Mouse (Mus musculus): Measurements from ENCODE around the gene Susd6.

Gene Susd6

GRCm38 (mm10) chr12:80857636-80858293 is 67.5 kb downstream of the Susd6 start:
- no peak for TF ChIP-seq GATA4 (IDR thresholded peaks at IDR 0.05; ENCODE audit: insufficient replicate concordance, low read length)

GRCm38 (mm10) chr12:80858307-80858706 is 68.0 kb downstream of the Susd6 start:
- no peak for TF ChIP-seq GATA4 (IDR thresholded peaks at IDR 0.05; ENCODE audit: insufficient replicate concordance, low read length)

DNA sequence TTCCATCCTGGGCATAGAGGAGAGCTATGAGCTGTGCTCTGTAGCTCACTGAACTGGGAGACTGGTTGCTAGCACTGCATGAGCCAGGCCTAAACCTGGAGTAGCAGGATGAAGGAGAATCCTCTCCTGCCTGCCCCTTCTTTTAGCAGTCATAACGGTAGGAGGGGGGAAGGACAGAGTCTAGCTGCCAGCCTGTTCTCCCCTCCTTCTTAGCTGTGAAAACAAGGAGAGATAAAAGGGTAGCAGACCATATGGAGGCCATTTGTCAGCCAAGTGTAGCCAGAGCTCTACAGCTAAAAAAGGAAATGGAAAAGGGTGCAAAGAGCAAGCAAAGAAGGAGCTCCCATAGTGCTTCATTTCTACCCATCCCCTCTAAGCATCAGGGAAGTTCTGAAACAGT is 71.6 kb downstream of the Susd6 start:
- no peak for TF ChIP-seq GATA4 (IDR thresholded peaks at IDR 0.05; ENCODE audit: insufficient replicate concordance, low read length)

DNA sequence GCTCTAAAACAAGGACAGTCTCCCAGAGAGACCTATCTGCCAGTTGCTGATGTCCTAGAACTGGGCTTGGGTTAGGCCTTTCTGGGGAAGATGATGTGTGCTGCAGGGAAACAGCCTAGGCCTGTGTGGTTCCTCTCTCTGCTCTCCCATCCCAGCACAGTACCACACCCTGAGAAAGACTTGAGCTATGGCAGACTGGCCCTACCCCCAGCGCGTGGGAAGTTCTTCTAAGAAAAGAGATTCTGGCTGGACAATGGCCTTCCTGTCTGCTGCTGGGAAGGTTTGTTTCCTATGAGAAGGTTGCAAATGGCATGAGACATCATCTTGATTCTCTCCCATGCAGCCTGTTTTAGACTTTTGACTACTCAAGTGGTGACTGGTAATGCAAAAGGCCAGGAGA is 73.1 kb downstream of the Susd6 start:
- TF ChIP-seq GATA4 (IDR thresholded peaks at IDR 0.05; ENCODE audit: insufficient replicate concordance, low read length), result no peak

- no peak for TF ChIP-seq GATA4 (IDR thresholded peaks at IDR 0.05; ENCODE audit: insufficient replicate concordance, low read length)
Observed at GRCm38 (mm10) chr12:80865175-80865574, 74.9 kb downstream of the Susd6 start.

DNA sequence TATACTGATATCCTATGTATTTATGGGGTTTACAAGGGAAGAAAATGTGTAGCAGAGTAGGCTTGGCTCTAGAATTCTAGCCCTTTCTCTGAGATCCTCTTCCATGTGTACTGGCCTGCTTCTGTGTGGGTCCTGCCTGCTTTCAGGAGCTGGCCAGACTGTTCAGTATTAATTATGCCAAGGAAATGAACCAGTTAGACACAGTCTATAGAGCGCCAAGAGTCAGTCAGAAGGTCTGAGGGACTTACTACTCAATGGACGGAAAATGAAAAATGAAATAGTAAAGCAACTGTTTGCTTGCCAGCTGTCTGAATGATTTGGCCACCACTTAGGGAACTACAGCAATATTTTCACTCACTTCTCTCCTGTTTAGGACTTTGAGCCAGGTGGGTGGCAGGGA is 75.7 kb downstream of the Susd6 start:
- TF ChIP-seq GATA4 (IDR thresholded peaks at IDR 0.05; ENCODE audit: insufficient replicate concordance, low read length), result no peak

DNA sequence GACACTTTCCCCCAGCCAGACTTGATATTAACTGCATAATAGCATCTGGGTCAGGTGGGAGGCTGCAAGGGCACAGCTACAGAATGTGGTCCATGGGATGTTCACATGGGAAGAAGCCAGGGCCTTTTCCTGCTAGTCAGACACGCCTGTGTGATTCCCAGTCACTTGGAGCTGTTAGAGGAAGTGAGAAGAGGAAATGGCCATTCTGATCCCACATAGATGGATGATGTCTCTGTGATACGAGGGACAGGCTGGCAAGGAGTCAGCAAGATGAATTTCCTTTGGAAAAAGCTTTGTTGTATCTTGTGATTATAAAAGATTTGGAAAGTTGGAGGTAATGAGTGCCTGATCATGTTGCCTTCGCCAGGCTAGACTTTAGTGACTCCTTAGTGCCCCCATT is 76.8 kb downstream of the Susd6 start:
- TF ChIP-seq GATA4 (IDR thresholded peaks at IDR 0.05; ENCODE audit: insufficient replicate concordance, low read length), result peak; percentile 68; the same call in 1 of the 2 replicates

DNA sequence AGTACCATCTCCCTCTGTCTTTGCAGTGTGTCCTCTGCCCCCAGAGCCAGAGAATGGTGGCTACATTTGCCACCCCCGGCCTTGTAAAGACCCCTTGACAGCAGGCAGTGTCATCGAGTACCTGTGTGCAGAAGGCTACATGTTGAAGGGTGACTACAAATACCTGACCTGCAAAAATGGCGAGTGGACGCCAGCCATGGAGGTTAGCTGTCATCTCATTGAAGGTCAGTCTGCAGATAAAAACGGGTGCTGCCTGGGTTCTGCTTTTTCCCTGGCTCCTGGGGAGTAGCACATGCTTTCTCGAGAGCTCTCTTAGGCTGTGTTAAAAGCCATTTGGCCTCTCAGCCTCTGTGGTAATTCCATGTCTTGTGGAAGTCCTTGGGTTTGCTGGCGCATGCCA is 78.1 kb downstream of the Susd6 start:
- no peak for TF ChIP-seq GATA4 (IDR thresholded peaks at IDR 0.05; ENCODE audit: insufficient replicate concordance, low read length)

GRCm38 (mm10) chr12:80877215-80878092 is 87.1 kb downstream of the Susd6 start:
- TF ChIP-seq GATA4 (IDR thresholded peaks at IDR 0.05; ENCODE audit: insufficient replicate concordance, low read length), result no peak

DNA sequence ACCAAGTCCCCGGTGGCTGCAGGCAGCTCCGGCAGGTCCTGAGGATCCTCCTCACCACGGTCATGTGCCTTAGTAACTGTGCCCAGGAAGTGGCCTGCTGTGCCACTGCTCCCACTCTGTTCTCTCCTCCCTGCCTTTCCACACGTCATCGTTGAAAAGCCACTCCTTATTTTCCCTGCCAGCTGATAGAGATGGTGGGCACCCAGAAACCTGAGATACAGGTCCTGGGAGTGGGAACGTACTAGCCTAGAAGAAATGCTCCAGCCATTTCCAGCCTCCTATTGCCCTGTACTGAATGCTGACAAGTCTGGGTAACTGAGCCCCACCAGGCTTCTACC is 87.8 kb downstream of the Susd6 start:
- TF ChIP-seq GATA4 (IDR thresholded peaks at IDR 0.05; ENCODE audit: insufficient replicate concordance, low read length), result no peak

GRCm38 (mm10) chr12:80878653-80879052 is 88.3 kb downstream of the Susd6 start:
- TF ChIP-seq GATA4 (IDR thresholded peaks at IDR 0.05; ENCODE audit: insufficient replicate concordance, low read length), result no peak

DNA sequence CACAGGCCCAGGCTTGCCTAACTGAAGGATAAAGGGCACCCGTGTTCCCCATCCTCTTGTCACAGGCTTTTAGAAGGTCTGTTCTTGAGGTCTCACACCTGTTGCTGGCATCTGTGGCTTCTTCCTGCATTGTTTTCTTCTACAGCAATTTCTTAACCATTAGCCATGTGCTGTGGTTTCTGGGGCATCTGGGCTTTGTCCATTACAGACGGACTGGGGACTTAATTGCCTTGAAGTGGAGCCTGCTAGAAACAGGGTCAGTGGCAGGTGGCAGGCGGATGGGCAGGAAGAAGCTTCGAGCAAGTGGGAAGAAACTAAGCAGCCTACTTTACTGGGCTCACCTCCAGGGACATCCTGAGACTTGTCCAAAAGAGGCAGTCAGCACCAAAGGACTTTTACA is 89.0 kb downstream of the Susd6 start:
- no peak for TF ChIP-seq GATA4 (IDR thresholded peaks at IDR 0.05; ENCODE audit: insufficient replicate concordance, low read length)

DNA sequence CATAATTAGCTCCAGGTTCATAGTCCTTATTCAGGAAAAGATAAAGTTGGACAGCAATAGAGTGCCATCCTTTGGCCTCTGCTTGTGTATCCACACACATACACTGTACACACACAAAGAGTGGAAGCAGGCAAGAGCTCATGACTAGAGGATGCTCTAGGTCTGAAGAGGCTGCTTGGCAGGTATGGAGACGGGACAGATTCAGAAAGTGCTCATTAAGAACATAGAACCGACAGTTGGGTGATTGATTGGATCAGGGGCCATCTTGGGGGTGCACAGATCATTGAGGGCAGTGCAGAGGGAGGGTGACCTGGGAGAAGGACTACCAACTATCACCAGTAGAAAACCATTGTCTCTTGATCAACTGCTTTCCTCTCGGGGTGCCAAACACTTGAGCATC is 90.8 kb downstream of the Susd6 start:
- TF ChIP-seq GATA4 (IDR thresholded peaks at IDR 0.05; ENCODE audit: insufficient replicate concordance, low read length), result no peak

- TF ChIP-seq GATA4 (IDR thresholded peaks at IDR 0.05; ENCODE audit: insufficient replicate concordance, low read length), result no peak
Observed at GRCm38 (mm10) chr12:80883278-80883677, 93.0 kb downstream of the Susd6 start.

GRCm38 (mm10) chr12:80883881-80884280 is 93.6 kb downstream of the Susd6 start:
- TF ChIP-seq GATA4 (IDR thresholded peaks at IDR 0.05; ENCODE audit: insufficient replicate concordance, low read length), result no peak

All from liver, adult (tissue).